Mouse (Mus musculus): Measurements from ENCODE around the gene Aox2. TPM values are rescaled to one million over a fixed set of nuclear protein-coding genes. Genes with fewer than 3 reads are reported as not detected.

Aox2 gene
- total and polyA plus RNA-seq, 3 experiments, result 0.04 to 0.08 TPM; not detected in 1

DNA sequence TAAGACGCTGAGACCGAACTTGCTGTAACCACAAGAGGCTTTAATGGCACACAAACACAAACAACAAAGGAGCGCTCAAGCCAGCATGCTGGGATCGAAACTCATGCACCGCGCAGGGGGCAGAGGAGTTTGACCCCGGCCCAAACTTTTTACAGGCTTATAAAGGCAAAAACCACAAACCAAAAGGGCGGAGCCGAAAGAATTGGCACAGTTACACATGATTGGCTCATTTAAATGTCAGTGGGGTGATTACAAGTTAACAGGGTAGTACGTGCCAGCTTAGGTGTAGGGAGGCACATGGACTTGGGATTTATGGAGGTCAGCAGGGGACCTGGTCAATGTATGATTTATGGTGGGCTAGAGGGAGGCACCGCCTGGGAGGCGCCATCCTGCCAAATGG is 86.4 kb downstream of the Aox2 start:
- peaks cover 0 to 4% of the 10 kb centered on the region in 2 experiments; a peak in 2 of 4 replicates for H3K4me1 ChIP-seq (ENCODE audit: control insufficient read depth in 1 of 2, insufficient read depth in 2 of 2, low read length in 2 of 2)

DNA sequence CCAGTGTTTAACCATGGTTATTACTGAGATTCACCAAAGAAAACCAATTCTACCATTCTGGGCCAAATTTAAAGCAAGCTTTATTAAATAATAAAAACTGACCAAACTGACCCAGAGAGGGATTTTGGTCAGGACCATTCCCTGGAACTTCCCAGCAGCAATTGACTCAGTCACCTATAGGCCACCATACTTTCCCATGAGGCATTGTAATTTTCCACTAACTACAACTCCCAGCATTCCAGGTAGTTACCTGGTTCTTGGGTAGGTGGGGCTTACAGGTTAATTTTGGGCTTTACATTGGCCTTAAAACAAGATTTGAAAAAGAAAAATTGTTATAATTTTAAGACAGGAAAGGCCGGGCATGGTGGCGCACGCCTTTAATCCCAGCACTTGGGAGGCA is 87.7 kb downstream of the Aox2 start:
- Histone ChIP-seq H3K36me3 (ENCODE audit: control insufficient read depth in 1 of 2, insufficient read depth in 2 of 2, low read length in 2 of 2) (no peaks in the 10 kb centered on the region; a peak in 1 of 4 replicates), H3K4me3 (ENCODE audit: control insufficient read depth in 1 of 2, insufficient read depth in 1 of 2, low read depth in 2 of 2, low read length in 2 of 2) (no peak overlapping the region), H3K27me3 (ENCODE audit: control insufficient read depth in 1 of 2, insufficient read depth in 2 of 2, low read length in 2 of 2) (no peaks in the 10 kb centered on the region), H3K9me3 (replicated peaks; ENCODE audit: insufficient read depth, low read length) (no peaks in the 10 kb centered on the region), H3K4me1 (ENCODE audit: control insufficient read depth in 1 of 2, insufficient read depth in 2 of 2, low read length in 2 of 2) (peaks cover 0 to 4% of the 10 kb centered on the region in 2 experiments; a peak in 2 of 4 replicates), H3K9ac (ENCODE audit: control insufficient read depth, low read depth, low read length, poor library complexity, severe bottlenecking) (no peak overlapping the region), H3K79me2 (ENCODE audit: control insufficient read depth, insufficient read depth, low read length, poor library complexity) (no peaks in the 10 kb centered on the region), H3K27ac (ENCODE audit: control insufficient read depth, low read depth, low read length) (no peak overlapping the region)
- TF ChIP-seq MAZ (IDR thresholded peaks at IDR 0.05; ENCODE audit: low read depth, low read length) (no peak), SMC3 (IDR thresholded peaks at IDR 0.05; ENCODE audit: low read depth, low read length) (no peak), MAFK (IDR thresholded peaks at IDR 0.05; ENCODE audit: borderline replicate concordance, low read depth, low read length) (no peak), CHD1 (IDR thresholded peaks at IDR 0.05; ENCODE audit: low read depth, low read length) (no peak), TBP (IDR thresholded peaks at IDR 0.05; ENCODE audit: low read depth, low read length) (no peak), RAD21 (IDR thresholded peaks at IDR 0.05; ENCODE audit: low read depth, low read length) (no peak)
- DNase-seq (ENCODE audit: low read depth, low spot score), result no peak

More for the DNA sequence above, 86.4 kb downstream of the Aox2 start:
- no peak for TF ChIP-seq USF2 (IDR thresholded peaks at IDR 0.05; ENCODE audit: borderline replicate concordance in 1 of 2, insufficient read depth in 1 of 2, low read depth in 1 of 2, low read length in 2 of 2)
- TF ChIP-seq MAX (IDR thresholded peaks at IDR 0.05; ENCODE audit: low read length), result no peak
- TF ChIP-seq GATA1 (IDR thresholded peaks at IDR 0.05; ENCODE audit: low read depth, low read length), result no peak
- TF ChIP-seq ZKSCAN1 (IDR thresholded peaks at IDR 0.05; ENCODE audit: low read depth, low read length), result no peak
- no peak for TF ChIP-seq GABPA (IDR thresholded peaks at IDR 0.05; ENCODE audit: low read depth, low read length)
- TF ChIP-seq RAD21 (IDR thresholded peaks at IDR 0.05; ENCODE audit: low read depth, low read length), result no peak
- TF ChIP-seq SMC3 (IDR thresholded peaks at IDR 0.05; ENCODE audit: low read depth, low read length), result no peak
- TF ChIP-seq NELFE (IDR thresholded peaks at IDR 0.05; ENCODE audit: low read depth, low read length), result no peak
- no peak for TF ChIP-seq POLR2AphosphoS2 (IDR thresholded peaks at IDR 0.05; ENCODE audit: low read length)
- TF ChIP-seq KAT2A (conservative IDR thresholded peaks at IDR 0.05; ENCODE audit: low read depth, low read length), result no peak
- no peak for TF ChIP-seq UBTF (IDR thresholded peaks at IDR 0.05; ENCODE audit: borderline replicate concordance, insufficient read depth, low read depth, low read length)
- TF ChIP-seq EP300 (IDR thresholded peaks at IDR 0.05; ENCODE audit: low read depth in 1 of 2, low read length in 2 of 2), result no peak
- TF ChIP-seq ZNF384 (IDR thresholded peaks at IDR 0.05; ENCODE audit: low read depth, low read length), result no peak
- TF ChIP-seq MAFK (IDR thresholded peaks at IDR 0.05; ENCODE audit: borderline replicate concordance, low read depth, low read length), result no peak
- no peak for TF ChIP-seq MYC (IDR thresholded peaks at IDR 0.05; ENCODE audit: low read depth, low read length)
- TF ChIP-seq SIN3A (IDR thresholded peaks at IDR 0.05; ENCODE audit: low read length), result no peak
- no peak for TF ChIP-seq JUND (IDR thresholded peaks at IDR 0.05; ENCODE audit: low read depth, low read length)
- Histone ChIP-seq H3K27ac (ENCODE audit: control insufficient read depth, low read depth, low read length) (no peak overlapping the region), H3K4me3 (ENCODE audit: control insufficient read depth in 1 of 2, insufficient read depth in 1 of 2, low read depth in 2 of 2, low read length in 2 of 2) (no peak overlapping the region), H3K36me3 (ENCODE audit: control insufficient read depth in 1 of 2, insufficient read depth in 2 of 2, low read length in 2 of 2) (no peaks in the 10 kb centered on the region; a peak in 1 of 4 replicates), H3K27me3 (ENCODE audit: control insufficient read depth in 1 of 2, insufficient read depth in 2 of 2, low read length in 2 of 2) (no peaks in the 10 kb centered on the region), H3K9me3 (replicated peaks; ENCODE audit: insufficient read depth, low read length) (no peaks in the 10 kb centered on the region), H3K79me2 (ENCODE audit: control insufficient read depth, insufficient read depth, low read length, poor library complexity) (no peaks in the 10 kb centered on the region), H3K9ac (ENCODE audit: control insufficient read depth, low read depth, low read length, poor library complexity, severe bottlenecking) (no peak overlapping the region)
- DNase-seq (ENCODE audit: low read depth, low spot score), result no peak

All from MEL (cell line).